Mouse (Mus musculus) left cerebral cortex, adult 2 months (tissue): ENCODE results near the gene Olfr90. TPM values are rescaled to one million over a fixed set of nuclear protein-coding genes. Genes with fewer than 3 reads are reported as not detected.

ENCODE experiments used
- DNase-seq, 2 experiments: peaks; one replicate each; pipeline ENCODE4 v3.0.0; 2021 to 2022; ENCODE audit warnings: low spot score in 2 of 2, mixed read lengths in 1 of 2; ENCODE audit errors: extremely low spot score in 1 of 2
- H3K27ac ChIP-seq: fragments of 200-600 bp; 2 replicates; pipeline ENCODE4 v1.8.1; 2022
- H3K4me3 ChIP-seq: fragments of 200-600 bp; 2 replicates; pipeline ENCODE4 v1.8.1; 2022
- CTCF ChIP-seq: fragments of 200-600 bp; IDR thresholded peaks from 2 replicates; pipeline ENCODE4 v1.8.1; 2022; ENCODE audit warnings: antibody characterized with exemption, mild to moderate bottlenecking, moderate library complexity
- intact Hi-C: fragments of 180-260 bp; cut with DNase I; formaldehyde crosslinking; loops from one replicate; pipeline ENCODE4 v1.15.1; 2025
- total RNA-seq, 2 experiments: library from RNA; stranded (reverse); gene quantifications; 2 replicates each; pipeline ENCODE4 v1.2.3; 2021

Gene Olfr90
- total RNA-seq, 2 experiments from 2014 or later: 0.12 TPM; not detected in 1

DNA sequence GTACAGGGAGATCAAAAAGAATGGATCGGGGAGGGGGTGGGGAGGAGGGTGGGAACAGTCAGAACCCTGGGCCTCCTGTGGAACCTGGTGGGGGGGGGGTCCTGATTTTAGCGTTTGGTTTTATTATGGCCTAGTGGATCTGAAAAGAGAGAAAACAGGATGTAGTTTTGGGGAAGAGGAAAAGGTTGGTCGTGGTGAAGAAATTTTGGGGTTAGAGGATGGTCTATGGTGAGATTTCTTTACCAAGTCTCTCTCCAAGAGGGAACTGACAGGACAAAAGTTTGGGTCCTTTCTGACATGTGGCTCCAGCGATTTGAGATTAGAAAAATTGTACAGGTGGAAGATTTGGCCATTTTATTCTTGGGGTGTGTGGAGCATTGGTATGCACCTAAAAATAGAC lies 36.6 kb downstream of the Olfr90 start:
- no peak for DNase-seq
- peak overlapping the region; percentile 94; the same call in 1 of the 2 replicates for H3K27ac ChIP-seq
- intact Hi-C loops: loop anchor here (2.0 kb wide), 1 partner anchor 19 kb away; no protein-coding TSS in a partner anchor
- TF ChIP-seq CTCF: no peak
- H3K4me3 ChIP-seq: peak overlapping the region; percentile 80

- TF ChIP-seq CTCF: no peak
- H3K27ac ChIP-seq: peak overlapping the region; percentile 94
- intact Hi-C loops: no loop called here
- H3K4me3 ChIP-seq: peak overlapping the region; percentile 80
- DNase-seq: peak in 1 of 2 experiments; percentile 55
Observed at GRCm38 (mm10) chr17:37050876-37051275, 37.4 kb downstream of the Olfr90 start.

GRCm38 (mm10) chr17:37050399-37050798 lies 37.9 kb downstream of the Olfr90 start:
- DNase-seq: peak; percentile 93 to 96
- no peak for TF ChIP-seq CTCF
- Histone ChIP-seq H3K4me3 (peak overlapping the region; percentile 80), H3K27ac (peak overlapping the region; percentile 94)
- intact Hi-C loops: no loop called here

DNA sequence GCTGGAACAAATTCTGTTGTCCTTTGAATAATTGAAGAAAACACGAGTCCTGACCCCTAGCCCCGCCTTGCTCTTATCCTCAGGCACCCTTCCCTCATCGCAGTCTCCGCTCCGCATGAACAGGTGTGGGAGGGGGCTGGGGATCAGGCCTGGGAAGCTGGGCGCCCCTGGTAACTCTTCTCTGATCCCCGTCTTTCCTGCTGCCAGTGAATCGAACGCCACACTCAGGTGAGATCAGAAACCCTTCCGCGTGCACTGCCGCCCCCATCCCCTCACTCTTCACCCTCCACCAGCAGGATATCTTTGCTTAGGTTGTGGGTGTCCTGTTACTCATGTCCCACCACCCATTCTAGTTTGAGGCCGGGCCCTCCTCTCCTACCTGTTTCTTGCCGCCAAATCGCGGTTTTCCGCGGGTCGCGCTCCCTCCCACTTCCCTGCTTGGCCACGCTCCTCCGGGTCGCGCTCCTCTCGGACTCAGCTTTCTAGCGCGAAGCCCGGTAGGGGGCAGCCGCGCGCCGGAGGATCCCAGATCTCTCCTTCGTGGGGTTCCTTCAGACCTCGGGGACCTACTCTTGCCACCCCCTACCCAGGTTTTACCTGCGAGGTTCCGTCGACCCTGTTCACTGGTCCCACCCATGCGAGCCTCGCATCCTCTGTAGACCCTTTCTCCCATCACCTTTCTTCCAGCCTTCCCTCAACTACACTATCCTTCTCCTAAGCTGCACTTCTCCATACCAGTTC lies 38.6 kb downstream of the Olfr90 start:
- peak overlapping the region; percentile 80 for H3K4me3 ChIP-seq
- intact Hi-C loops: loop anchor here (10.0 kb wide), 1 partner anchor 775 kb away; the partner anchor contains the start of gene Trim39
- H3K27ac ChIP-seq: peak overlapping the region; percentile 94
- peak; percentile 86 to 89 for DNase-seq
- peak; percentile 80 for TF ChIP-seq CTCF

GRCm38 (mm10) chr17:37048383-37048782 lies 39.9 kb downstream of the Olfr90 start:
- Histone ChIP-seq H3K27ac (peak overlapping the region; percentile 12; the same call in 1 of the 2 replicates), H3K4me3 (peak overlapping the region; percentile 40)
- TF ChIP-seq CTCF: no peak
- DNase-seq: no peak
- intact Hi-C loops: loop anchor here (10.0 kb wide), 1 partner anchor 774 kb away; the partner anchor contains the start of gene Trim39

GRCm38 (mm10) chr17:37047981-37048380 lies 40.3 kb downstream of the Olfr90 start:
- no peak for DNase-seq
- intact Hi-C loops: loop anchor here (1.0 to 10.0 kb wide), 6 partner anchors 51 to 773 kb away; partner anchors contain the start of genes Trim26, Trim39, Znrd1 and Znrd1as
- Histone ChIP-seq H3K4me3 (peak overlapping the region; percentile 83), H3K27ac (peak overlapping the region; percentile 12; the same call in 1 of the 2 replicates)
- peak; percentile 41 for TF ChIP-seq CTCF

DNA sequence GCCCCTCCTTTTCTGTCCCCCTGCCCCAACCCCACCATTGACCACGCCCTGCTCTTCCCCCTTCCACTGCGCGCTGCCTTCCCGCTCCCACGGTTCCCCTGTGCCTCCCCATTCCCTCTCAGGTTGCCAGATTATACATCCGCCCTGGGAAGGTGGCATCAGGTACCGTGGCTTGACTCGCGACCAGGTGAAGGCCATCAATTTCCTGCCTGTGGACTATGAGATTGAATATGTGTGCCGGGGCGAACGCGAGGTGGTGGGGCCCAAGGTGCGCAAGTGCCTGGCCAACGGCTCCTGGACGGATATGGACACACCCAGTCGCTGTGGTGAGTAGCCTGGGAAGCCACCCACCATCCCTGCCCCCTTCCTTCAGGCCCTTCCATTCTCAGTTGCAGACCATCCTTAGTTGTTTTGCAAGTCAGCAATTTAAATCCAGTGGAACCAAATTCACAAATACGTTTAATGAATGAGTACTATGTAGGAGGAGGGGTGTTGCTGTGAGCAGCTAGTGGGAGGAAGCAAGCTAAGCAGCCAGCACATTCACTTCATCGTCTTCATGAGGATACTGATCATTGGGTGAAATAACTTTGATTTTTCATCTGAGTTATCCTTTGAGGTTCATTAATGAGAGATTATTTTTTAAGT lies 40.8 kb downstream of the Olfr90 start:
- no peak for DNase-seq
- no peak for TF ChIP-seq CTCF
- intact Hi-C loops: loop anchor here (1.0 to 10.0 kb wide), 6 partner anchors 51 to 773 kb away; partner anchors contain the start of genes Trim26, Trim39, Znrd1 and Znrd1as
- H3K4me3 ChIP-seq: peak overlapping the region; percentile 83
- H3K27ac ChIP-seq: peak overlapping the region; percentile 97; the same call in 1 of the 2 replicates

DNA sequence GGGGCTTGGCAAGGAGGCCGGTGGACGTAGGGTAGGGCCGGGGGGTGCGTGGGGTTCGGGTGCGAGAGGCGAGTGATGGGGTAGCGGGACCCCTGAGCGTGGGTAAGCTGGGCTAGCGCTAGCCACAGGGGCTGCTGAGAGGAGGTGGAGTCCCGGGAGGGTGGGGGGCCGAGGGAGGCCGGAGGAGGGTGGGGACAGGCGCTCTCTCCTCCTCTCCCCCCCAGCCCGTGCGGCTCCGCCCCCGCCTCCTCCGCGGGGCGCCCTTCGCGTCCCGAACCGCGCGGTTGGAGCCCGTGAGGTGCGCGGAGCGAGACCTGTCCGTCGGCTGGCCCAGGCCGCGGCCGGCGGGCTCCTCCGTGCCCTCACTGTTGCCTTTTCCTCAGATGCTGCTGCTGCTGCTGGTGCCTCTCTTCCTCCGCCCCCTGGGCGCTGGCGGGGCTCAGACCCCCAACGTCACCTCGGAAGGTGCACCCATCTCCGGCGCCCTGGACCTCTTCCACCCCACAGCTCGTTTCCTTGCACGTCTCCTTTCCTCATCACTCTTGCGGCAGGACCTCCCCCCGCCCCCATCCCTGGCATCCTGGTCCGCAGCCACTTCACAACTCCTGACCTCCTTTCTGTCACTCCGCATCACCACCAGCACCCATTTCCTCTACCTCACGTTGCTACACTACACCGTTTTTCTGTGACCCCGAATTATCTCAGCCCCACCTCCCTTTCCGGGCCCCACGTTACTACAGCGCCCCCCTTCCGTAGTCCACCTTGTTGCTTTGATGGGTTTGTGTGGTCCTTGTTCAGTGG lies 41.8 kb downstream of the Olfr90 start:
- H3K27ac ChIP-seq: peak overlapping the region; percentile 97

DNA sequence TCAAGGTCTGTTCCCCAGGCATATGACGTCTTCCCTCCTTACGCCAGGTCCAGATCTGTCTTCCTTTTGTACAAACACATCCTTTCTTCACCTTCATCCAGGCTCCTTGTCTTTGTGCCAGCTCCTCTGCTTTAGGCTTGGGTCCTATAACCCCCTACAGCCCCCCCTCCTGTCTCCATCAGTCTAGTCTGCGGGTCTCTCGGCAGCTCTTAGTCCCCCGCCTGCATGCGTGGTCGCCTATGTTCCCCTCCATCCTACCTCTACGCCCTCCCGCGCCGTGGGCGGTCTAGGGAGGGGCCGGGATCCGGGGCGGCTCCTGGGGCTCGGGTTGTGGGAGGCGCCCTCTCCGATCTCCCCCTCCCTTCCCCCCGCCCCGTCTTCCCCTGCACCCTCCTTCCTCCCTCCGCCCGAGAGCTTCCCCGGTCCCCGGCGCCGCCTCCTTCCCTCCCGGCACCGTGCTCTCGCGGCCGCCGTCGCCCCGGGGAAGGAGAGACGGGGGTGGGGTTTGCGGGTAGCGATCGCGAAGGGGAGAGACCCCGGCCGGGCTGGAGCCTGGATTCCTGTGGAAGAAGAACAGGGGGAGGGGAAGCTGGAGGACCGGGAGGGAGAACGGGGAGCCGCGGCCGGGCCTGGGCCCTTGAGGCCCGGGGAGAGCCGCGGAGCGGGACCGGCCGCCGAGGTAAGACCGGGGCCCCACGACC lies 42.5 kb downstream of the Olfr90 start, which contains the start of gene Gabbr1:
Gabbr1 (plus strand) TSS at position 356 of the 701 bp plus-strand sequence.
- H3K4me3 ChIP-seq: peak within 1 kb of the TSS; percentile 83
- peak; percentile 84 to 85 for DNase-seq
- TF ChIP-seq CTCF: no peak
- H3K27ac ChIP-seq: peak within 1 kb of the TSS; percentile 97
- intact Hi-C loops: loop anchor here (2.0 to 10.0 kb wide), 6 partner anchors 17 to 771 kb away; partner anchors contain the start of genes Trim26, Trim39, Znrd1 and Znrd1as

More for the DNA sequence above, 41.8 kb downstream of the Olfr90 start:
- intact Hi-C loops: loop anchor here (1.0 to 10.0 kb wide), 6 partner anchors 50 to 772 kb away; partner anchors contain the start of genes Trim26, Trim39, Znrd1 and Znrd1as
- DNase-seq: peak; percentile 60 to 65
- peak overlapping the region; percentile 83 for H3K4me3 ChIP-seq
- TF ChIP-seq CTCF: peak; percentile 7; the same call in 1 of the 2 replicates

DNA sequence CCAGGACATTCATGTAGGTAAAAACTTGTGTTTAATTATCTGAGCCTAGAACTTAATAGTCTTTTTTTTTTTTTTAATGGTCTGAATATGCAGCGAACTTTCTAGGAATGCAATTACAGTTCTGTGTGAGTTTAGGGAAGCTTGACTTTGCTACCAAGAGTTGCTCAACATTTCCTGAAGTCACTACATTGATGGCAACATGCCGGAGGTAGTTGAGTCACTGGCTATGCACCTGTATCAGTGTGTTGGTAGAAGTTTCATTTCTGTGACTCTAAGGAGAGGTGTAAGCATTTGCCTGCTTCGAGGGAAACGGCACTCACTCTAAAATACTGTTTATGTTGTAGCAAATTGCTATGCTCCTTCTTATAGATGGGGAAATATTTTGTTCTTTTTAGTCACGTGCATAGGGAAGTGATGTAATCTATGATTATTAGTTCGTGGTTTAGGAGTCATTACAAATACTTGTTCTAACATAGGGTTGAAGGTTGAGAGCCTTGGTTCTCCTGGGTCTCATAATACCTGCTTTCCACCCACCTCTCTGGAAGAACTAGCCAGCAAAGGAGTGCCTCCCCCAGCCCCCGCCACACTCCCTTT lies 43.6 kb downstream of the Olfr90 start:
- no peak for TF ChIP-seq CTCF
- intact Hi-C loops: loop anchor here (2.0 to 10.0 kb wide), 2 partner anchors 16 to 770 kb away; partner anchors contain the start of gene Trim39
- H3K27ac ChIP-seq: peak overlapping the region; percentile 97
- peak overlapping the region; percentile 83 for H3K4me3 ChIP-seq
- DNase-seq: no peak
